Mouse (Mus musculus) E14TG2a.4 (cell line): Measurements from ENCODE around the gene Slc13a3.

Experiments
- CTCF ChIP-seq: conservative IDR thresholded peaks from 2 replicates; pipeline ENCODE4 v1.5.1; 2014; ENCODE audit warnings: low read length
- NANOG ChIP-seq: IDR thresholded peaks from 2 replicates; pipeline ENCODE4 v1.6.1; 2014; ENCODE audit warnings: borderline replicate concordance, low read length, mixed read lengths

DNA sequence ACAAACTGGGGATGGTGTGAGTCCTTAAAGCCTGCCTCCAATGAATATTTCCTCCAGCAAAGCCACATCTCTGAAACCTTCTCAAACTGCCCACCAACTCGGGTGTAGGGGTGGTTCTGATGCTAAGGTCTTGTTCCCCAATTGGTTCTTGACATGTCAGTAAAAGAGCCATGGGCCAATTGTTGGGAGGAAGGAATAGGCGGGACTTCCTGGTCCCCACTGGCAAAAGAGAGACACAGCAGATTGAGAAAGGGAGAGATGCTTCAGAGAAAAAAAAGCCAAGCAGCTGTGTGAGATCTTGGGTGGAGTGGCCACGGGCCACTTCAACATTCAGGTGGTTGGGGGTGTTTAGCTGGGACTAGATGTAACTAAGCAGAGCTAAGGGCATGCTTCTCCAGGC, 102.0 kb downstream of the Slc13a3 start:
- no peak for TF ChIP-seq CTCF
- no peak for TF ChIP-seq NANOG
